Mouse (Mus musculus) heart, adult 9 months (tissue): Measurements from ENCODE around the gene Rufy3.
A peak's percentile ranks its signal among the peaks of the same experiment; 100 is the strongest.
"Not testable (repeated sequence)": the region's sequence is repeated elsewhere in the genome, so short reads cannot be mapped to it uniquely, and the experiment has no call there.

ENCODE experiments used
- DNase-seq, 2 experiments: peaks; one replicate each; pipeline ENCODE4 v3.0.0; 2022; ENCODE audit warnings: low spot score in 2 of 2

Gene Rufy3

DNA sequence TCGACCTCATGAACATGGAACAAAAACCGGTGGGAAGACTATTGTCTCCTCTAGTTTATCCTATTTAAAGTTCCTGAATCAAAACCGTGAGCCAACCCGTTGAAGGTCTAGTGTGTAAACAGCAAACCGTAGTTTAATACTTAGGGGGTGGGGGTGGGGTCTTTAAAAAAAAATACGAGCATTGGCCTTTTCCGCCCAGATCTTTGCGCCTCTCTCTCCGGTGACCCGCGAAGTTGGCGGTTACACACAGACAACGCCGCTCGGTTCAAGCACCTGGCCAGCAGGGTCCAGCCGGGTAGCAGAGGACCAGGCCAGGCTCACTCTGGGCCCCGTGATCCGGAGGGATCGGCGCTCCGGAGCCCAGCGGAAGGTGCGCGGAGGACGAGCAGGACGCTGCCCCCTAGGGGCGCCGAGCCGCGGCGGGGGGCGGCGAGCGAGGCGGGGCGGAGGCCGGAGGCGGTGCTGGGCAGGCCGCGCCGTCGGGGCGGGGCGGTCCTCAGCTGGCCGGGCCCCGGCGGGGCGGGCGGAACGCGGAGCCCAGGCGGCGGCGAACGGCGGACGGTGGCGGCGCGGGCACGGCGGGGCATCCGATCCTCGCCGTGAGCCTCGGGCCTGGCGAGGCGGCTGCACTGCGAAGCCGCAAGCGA is at the start of gene Rufy3:
TSS of gene Rufy3 (plus strand) at position 540 of the 647 bp plus-strand sequence.
- DNase-seq: peak; percentile 85 to 88

DNA sequence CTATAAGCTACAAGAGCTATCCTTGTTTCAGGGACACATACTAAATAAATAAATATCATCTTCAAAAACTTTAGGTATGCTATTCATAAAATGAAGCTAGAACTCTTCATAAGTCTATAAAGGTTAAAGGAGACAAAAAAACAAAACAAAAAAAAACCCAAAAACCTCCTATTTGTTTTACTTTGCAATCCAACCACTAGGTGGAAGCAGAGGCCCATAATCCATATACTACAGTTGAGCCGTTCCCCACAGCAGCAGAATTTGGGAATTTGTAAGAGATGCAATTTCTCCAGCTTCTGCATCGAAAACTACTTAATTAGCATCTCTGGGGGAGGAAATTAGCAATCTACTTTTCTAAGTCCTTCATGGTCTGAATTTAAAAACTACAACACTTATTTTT is 45.6 kb upstream of the Rufy3 start:
- peak in 1 of 2 experiments; percentile 5 for DNase-seq

- DNase-seq: no peak
Measured at GRCm38 (mm10) chr5:88527657-88528056, 37.2 kb upstream of the Rufy3 start, which contains the start of gene Jchain. Gene Jchain (minus strand): TSS chr5:88527891.

DNA sequence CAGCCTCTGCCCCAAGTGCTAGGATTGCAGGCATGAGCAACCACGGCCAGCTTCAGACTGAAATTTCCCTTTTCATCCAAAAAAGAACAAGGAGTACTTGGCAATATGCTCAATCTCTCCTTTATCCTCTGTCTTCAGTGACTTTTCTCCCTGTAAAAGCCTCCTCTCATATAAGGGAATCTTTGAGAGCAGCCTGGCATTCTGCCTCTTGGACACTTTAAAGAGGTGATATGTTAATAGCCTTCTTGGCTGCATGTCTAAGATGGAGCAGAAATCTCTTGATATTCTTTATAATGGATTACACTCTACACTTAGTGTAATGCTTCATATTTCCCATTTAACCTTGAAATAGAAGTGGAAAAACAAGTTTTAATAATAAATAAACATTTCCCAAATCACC is 33.9 kb upstream of the Rufy3 start:
- DNase-seq: no peak

DNA sequence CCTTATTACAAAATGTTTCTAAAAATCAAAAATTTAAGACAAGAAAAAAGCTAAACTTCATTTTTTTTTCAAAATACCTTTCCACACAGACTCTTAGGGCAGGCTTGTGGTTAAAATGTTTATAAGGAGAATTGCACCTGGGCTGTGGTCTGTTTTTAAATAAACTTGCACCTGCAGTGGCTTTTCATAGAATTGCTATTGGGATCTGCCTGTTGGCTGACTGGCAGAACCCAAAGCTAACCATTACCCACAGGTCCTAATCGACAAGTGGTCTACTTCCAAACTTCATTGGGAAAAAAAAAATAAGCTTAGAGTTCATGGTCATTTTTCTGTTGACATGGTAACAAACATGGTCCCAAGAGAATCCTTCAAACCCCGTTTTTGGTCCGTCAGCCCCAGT is 30.1 kb upstream of the Rufy3 start:
- DNase-seq: no peak

- DNase-seq: no peak
Measured at GRCm38 (mm10) chr5:88540845-88541244, 24.0 kb upstream of the Rufy3 start.

DNA sequence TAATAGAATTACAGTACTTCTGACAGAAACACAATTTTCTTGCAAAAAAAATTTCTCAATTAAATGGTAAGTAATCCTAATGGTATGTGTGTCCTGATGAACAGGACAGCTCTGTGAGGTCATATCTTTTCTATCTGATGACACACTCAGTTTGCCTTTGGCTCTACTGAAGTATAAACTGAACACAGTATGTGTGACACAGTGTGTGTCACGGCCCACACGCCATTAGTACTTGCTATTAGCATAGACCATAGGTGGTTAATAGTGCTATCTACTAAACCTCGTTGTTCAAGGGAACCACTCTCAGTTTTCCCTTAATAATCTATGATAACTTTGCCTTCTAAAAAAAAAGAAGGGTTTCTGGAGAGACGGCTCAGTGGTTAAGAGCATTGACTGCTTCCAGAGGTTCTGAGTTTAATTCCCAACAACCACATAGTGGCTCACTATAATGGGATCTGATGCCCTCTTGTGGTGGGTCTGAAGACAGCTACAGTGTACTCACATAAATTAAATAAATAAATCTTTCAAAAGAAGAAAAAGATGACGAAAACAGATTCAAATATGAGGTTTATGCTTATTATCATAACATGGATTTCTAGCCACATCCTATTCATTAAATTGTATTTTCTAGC is 22.1 kb upstream of the Rufy3 start:
- no peak for DNase-seq

DNA sequence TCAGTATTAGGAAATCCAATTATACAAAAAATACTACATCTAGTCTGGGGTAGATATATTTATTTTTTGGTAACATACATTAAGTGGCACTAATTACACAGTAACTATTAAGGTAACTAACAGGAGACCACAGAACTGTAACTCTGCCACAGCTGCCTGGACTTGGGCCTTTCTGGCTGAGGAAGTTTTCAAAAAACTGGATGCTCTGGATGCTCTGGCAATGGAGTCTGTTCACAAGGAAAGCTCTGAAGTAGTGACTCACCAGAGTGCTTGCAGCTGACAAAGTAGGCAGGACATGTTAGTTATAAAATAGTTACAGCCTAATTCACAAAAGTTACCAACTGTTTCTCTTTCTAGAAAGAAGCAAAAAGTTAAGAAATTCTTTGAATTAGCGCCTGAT is 20.4 kb upstream of the Rufy3 start:
- not testable (repeated sequence) for DNase-seq

- DNase-seq: no peak
Measured at GRCm38 (mm10) chr5:88545536-88545935, 19.3 kb upstream of the Rufy3 start.

- no peak for DNase-seq
Measured at GRCm38 (mm10) chr5:88553271-88554085, 11.4 kb upstream of the Rufy3 start.

- DNase-seq: peak; percentile 87 to 95
Measured at GRCm38 (mm10) chr5:88554086-88554886, 10.6 kb upstream of the Rufy3 start, which contains the start of gene Utp3. Gene Utp3 (plus strand): TSS chr5:88554462.

DNA sequence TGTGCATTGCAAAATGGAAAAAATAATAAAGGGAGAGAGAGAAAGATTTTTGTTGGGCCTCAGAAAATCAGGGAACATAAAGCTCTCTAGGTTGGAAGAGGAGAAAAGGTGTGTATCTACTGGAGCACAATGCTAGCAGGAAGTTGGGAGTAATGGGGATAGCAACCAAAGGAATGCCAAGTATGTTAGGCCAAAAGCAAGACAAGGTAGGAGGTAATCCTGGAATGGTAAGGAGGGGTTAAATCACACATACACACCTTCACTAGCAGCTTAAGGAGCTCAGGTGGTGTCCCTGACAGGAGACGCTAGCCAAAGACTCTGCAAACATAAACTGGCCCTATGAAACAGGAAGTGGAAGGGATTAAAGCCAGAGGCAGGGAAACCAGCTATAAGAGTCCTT is 5.8 kb upstream of the Rufy3 start:
- DNase-seq: no peak

DNA sequence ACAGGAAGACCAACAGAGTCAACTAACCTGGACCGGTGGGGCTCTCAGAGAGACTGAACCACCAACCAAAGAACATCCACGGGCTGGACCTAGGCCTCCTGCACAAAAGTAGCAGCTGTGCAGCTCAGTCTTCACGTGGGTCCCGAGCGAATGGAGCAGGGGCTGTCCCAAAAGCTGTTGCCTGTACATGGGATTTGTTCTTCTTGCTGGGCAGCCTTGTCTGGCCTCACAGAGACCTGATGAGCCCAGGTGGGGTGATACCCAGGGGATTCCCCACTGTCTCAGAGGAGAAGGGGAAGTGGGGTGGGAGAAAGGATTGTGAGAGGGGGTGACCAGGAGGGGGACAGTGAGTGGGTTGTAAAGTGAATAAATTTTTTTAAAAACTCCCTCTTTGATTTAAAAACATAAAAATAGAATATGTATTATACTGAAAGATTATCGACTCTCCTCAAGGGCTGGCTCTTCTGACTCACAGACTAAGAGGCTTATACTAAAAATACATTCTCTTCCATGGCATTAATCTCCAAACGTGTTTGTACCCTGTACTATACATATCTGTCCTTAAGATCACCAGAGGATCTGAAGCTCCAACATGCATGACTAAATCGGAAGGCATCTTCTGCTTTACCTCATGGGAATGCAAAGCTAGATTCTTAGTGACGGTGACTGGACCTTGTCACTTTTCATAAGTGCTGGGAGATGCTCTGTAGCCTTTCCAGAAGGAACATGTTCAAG is 3.6 kb upstream of the Rufy3 start:
- no peak for DNase-seq

GRCm38 (mm10) chr5:88562863-88563780 is 1.7 kb upstream of the Rufy3 start:
- DNase-seq: no peak

GRCm38 (mm10) chr5:88565148-88566033 is 551 bp downstream of the Rufy3 start:
- DNase-seq: peak; percentile 76

DNA sequence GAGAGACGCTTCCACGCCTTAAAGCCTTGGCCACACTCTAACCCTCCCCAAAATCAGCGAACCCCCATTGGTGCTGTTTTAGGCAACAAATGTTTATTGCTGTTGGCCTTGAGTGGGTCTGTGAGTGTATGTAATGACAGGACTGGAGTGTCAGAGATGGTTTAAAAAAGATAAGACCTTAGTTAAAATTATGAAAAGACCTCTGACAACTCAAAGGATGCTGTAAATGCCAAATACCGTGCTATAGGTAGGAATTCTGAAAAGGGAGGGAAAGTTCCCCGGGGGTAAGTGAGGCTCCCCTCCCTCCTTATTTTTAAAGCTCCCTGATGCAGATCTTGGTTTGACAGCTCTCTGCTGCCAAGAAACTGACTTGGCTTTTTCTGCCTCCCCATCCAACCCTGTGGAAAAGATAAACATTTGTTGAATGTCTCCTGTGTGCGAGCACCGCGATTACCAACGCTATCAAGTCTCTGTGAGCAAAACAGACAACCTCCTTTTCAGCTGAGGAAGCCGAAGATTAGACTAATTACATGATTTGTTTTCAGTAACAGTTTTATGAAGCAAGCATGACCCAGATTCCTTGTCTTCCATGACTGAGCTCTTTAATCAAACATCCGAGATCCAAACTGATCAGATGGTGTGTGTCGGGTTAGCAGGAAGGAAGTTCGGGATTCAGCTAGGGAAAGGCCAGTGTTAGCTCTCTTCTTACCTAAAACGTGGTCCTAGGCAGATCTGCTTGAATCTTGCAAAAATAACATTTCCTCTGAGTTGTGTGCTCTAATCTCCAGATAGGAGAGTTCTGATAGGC is 1.4 kb downstream of the Rufy3 start:
- DNase-seq: no peak

GRCm38 (mm10) chr5:88569541-88569940 is 4.7 kb downstream of the Rufy3 start:
- DNase-seq: no peak

DNA sequence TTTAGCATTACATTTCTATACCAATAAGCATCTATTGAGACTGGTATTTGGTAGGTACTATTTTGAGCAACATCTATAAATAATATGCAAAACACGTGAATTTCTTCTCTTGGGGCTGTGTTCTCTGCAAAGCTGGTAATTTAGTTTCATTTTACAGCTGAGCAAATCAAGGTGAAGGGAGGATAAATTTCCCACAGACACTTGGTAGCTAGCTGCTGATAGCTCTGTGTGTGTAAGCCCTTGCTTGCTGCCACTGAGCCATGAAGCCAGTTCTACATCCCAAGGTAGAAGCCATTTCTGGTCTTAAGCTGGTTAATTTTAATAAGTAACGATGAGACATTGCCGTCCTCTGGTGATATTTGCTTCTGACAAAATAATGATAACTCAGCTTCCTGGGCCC is 10.0 kb downstream of the Rufy3 start:
- no peak for DNase-seq
